Mouse (Mus musculus) olfactory bulb, adult 2 months (tissue): ENCODE measurements around the gene Mreg.

Experiments
- CTCF ChIP-seq: fragments of 200-500 bp; IDR thresholded peaks from 2 replicates; pipeline ENCODE4 v1.5.1; 2012; ENCODE audit warnings: low read depth, mild to moderate bottlenecking, low read length, moderate library complexity; ENCODE audit not compliant: insufficient read depth
- POLR2A ChIP-seq: fragments of 200-500 bp; IDR thresholded peaks from 2 replicates; pipeline ENCODE4 v1.6.1; 2012; ENCODE audit warnings: mild to moderate bottlenecking, low read depth, low read length, moderate library complexity; ENCODE audit not compliant: insufficient read depth

GRCm38 (mm10) chr1:72214470-72214961 is 2.4 kb upstream of the Mreg start:
- no peak for TF ChIP-seq CTCF
- no peak for TF ChIP-seq POLR2A
